Mouse (Mus musculus): ENCODE data around the gene Pgpep1.

DNA sequence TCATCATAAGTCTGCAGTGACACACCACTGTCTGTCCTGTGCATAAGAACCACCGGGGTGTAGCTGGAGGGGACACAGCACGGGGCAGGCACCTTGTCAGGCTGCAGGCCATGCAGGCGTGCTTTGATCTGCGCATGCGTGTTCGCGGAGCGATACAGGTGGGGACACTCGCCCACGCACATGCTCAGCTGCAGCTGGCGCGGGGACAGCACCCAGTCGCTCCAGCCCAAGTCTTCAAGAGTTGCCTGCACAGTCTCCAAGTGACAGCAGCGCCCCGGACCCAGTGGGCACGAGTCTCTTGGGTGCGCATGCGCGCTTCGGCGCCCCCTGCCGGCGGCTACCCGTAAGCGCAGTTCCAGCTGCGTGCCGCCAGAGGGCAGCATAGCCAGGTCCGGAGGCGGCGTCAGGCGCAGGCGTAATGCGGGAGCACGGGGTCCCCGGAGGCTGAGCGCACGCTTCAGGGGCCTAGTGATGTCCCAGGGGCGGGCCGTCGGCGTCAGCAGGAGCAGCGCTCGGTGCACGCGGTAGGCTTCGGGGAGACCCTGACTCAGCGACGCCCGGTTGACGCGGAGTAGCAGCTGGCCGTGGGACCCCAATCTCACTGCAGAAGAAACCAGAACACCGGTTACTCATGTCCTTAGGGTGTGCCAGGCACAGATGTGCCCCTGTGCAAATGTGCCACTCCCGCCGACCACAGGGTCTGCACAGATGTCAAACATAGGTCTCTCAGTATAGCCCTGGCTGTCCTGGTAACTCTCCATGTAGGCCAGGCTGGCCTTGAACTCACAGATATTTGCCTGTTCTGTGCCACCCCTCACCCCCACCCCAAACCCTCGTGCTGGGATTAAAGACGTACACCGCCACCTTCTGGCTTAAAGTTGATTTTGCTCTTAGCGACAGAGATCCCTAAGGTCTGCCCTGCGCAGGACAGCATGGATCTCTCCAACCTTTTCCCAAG lies 30.3 kb downstream of the Pgpep1 start:
- TF ChIP-seq CTCF (conservative IDR thresholded peaks at IDR 0.05; ENCODE audit: low read length) (peak; percentile 26), POU5F1 (IDR thresholded peaks at IDR 0.05; ENCODE audit: borderline replicate concordance, low read length) (no peak), NANOG (IDR thresholded peaks at IDR 0.05; ENCODE audit: borderline replicate concordance, low read length) (no peak)
